Comparison of ENCODE assay signal across 17 mouse cellular contexts in genomic region chr1:57040201-57040600, GRCm38 (mm10).
DNase-seq lines count a peak whose midpoint lies in the region; ATAC-seq lines count a peak whose summit lies in the region.
"Had no signal": no experiment of that assay in that cellular context is flagged by ENCODE, and none has a peak within 500 bp of the region (broad histone marks: within the 10 kb centered on the region; RNA-seq: fewer than 3 reads in every experiment).

No protein-coding gene starts in this region.

- H3K36me3 ChIP-seq in kidney, embryonic 15.5 days: no peaks in the 10 kb centered on the region
- no peaks in the 10 kb centered on the region for H3K36me3 ChIP-seq in liver, embryonic 12.5 days
- H3K36me3 ChIP-seq: embryonic facial prominence, embryonic 12.5 days; hindbrain, embryonic 10.5 days; limb, embryonic 15.5 days; midbrain, embryonic 15.5 days had no signal

- no peak for ATAC-seq in kidney, embryonic 15.5 days (replicated peaks; ENCODE audit: low FRiP score)
- ATAC-seq in liver, embryonic 12.5 days: no peak
- ATAC-seq: intestine, embryonic 16.5 days; midbrain, embryonic 15.5 days had no signal

- 31% methylated on average over 8 of the region's 8 CpGs for WGBS in kidney, embryonic 15.5 days
- whole genome bisulfite sequencing in liver, embryonic 12.5 days (ENCODE audit: insufficient replicate concordance): 44% methylated on average over 8 of the region's 8 CpGs

- no peaks in the 10 kb centered on the region for H3K9me3 ChIP-seq in kidney, embryonic 15.5 days (replicated peaks)
- H3K9me3 ChIP-seq in liver, embryonic 12.5 days (replicated peaks): no peaks in the 10 kb centered on the region
- H3K9me3 ChIP-seq: embryonic facial prominence, embryonic 12.5 days; hindbrain, embryonic 10.5 days; limb, embryonic 15.5 days; midbrain, embryonic 15.5 days had no signal

- DNase-seq in cerebellum, postnatal 10 days: peak; percentile 66 to 77
- no peak for DNase-seq in cerebellum, adult 8-10 months
- DNase-seq in layer of hippocampus, adult 18-20 months (ENCODE audit: low spot score in 2 of 2): peak; percentile 7 to 39
- no peak for DNase-seq in layer of hippocampus, postnatal 10 days (ENCODE audit: low spot score in 2 of 2)
- peak; percentile 1 for DNase-seq in right cerebral cortex, adult 18-20 months
- no peak for DNase-seq in right cerebral cortex, postnatal 14 days
- DNase-seq: adrenal gland, postnatal 14 days; cerebellum, adult 9-11 months; kidney, postnatal 14 days; lung, adult 2 months had no signal

- no peaks in the 10 kb centered on the region for H3K27me3 ChIP-seq in kidney, embryonic 15.5 days
- no peaks in the 10 kb centered on the region for H3K27me3 ChIP-seq in liver, embryonic 12.5 days (replicated peaks)
- H3K27me3 ChIP-seq: embryonic facial prominence, embryonic 12.5 days; limb, embryonic 15.5 days; midbrain, embryonic 15.5 days had no signal

- H3K4me1 ChIP-seq in kidney, embryonic 15.5 days: no peaks in the 10 kb centered on the region
- no peaks in the 10 kb centered on the region for H3K4me1 ChIP-seq in liver, embryonic 12.5 days
- H3K4me1 ChIP-seq: embryonic facial prominence, embryonic 12.5 days; midbrain, embryonic 15.5 days had no signal

- no peak overlapping the region for H3K4me3 ChIP-seq in kidney, embryonic 15.5 days (replicated peaks)
- H3K4me3 ChIP-seq in liver, embryonic 12.5 days: no peak overlapping the region
- H3K4me3 ChIP-seq: embryonic facial prominence, embryonic 12.5 days; hindbrain, embryonic 10.5 days; limb, embryonic 15.5 days; midbrain, embryonic 15.5 days had no signal

- H3K27ac ChIP-seq in kidney, embryonic 15.5 days: no peak overlapping the region
- H3K27ac ChIP-seq in liver, embryonic 12.5 days: no peak overlapping the region
- H3K27ac ChIP-seq: embryonic facial prominence, embryonic 12.5 days; hindbrain, embryonic 10.5 days; limb, embryonic 15.5 days; midbrain, embryonic 15.5 days had no signal

- no peak overlapping the region for H3K4me2 ChIP-seq in kidney, embryonic 15.5 days
- no peak overlapping the region for H3K4me2 ChIP-seq in liver, embryonic 12.5 days
- H3K4me2 ChIP-seq: embryonic facial prominence, embryonic 12.5 days; limb, embryonic 15.5 days; midbrain, embryonic 15.5 days had no signal

- H3K9ac ChIP-seq in kidney, embryonic 15.5 days: no peak overlapping the region
- no peak overlapping the region for H3K9ac ChIP-seq in liver, embryonic 12.5 days
- H3K9ac ChIP-seq: embryonic facial prominence, embryonic 12.5 days; limb, embryonic 15.5 days; midbrain, embryonic 15.5 days had no signal

Comparison
In these comparisons a context has a peak if more than half of its experiments do, and no peak if none do; other contexts are left out.
1. DNase-seq: peak in cerebellum, postnatal 10 days (2 of 2), layer of hippocampus, adult 18-20 months (2 of 2) and right cerebral cortex, adult 18-20 months (single experiment); none in cerebellum, adult 8-10 months (single experiment), layer of hippocampus, postnatal 10 days (0 of 2) and right cerebral cortex, postnatal 14 days (single experiment).